Comparison of ENCODE assay signal across 25 mouse cellular contexts in the genomic region with DNA sequence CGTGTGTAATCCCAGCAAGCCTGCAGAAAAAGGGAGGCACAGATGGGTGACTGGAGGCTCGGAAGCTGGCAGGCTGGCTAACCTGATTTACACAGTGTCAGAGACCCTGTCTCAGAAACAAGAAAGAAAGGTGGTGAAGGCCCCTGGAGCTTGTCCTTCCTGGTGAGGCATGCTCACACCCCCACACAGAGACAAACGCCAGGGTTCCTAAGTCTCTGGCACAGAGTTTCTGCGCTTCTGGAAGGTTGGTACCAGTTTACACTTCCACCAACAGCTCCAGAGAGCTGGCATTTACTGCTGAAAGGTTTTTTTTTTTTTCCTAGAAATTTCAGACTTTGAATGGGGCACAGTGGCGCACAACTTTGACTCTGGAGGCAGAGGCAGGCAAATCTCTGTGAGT.
"Had no signal": no experiment of that assay in that cellular context is flagged by ENCODE, and none has a peak within 500 bp of the region (broad histone marks: within the 10 kb centered on the region; RNA-seq: fewer than 3 reads in every experiment).

No protein-coding gene starts in this region.

- DNase-seq: gastrocnemius, postnatal 36 days; heart, adult 18-20 months; heart, postnatal 14 days; heart, postnatal 36 days; kidney, adult 18-20 months; kidney, adult 8-10 months; kidney, postnatal 10 days; kidney, postnatal 25 days; kidney, postnatal 4 days; liver; liver, embryonic 13.5 days; liver, postnatal 0 days had no signal

- H3K27ac ChIP-seq: heart, embryonic 10.5 days; hindbrain, embryonic 14.5 days; intestine, embryonic 15.5 days; layer of hippocampus, adult 2 months; left cerebral cortex, adult 2 months; limb, embryonic 10.5 days; limb, embryonic 12.5 days; liver, embryonic 13.5 days; liver, embryonic 15.5 days had no signal

- H3K36me3 ChIP-seq: intestine, embryonic 15.5 days; limb, embryonic 10.5 days; limb, embryonic 12.5 days; liver, embryonic 13.5 days; liver, embryonic 15.5 days had no signal

- H3K4me2 ChIP-seq: heart, embryonic 12.5 days; hindbrain, embryonic 14.5 days; intestine, embryonic 15.5 days; limb, embryonic 12.5 days; liver, embryonic 11.5 days; liver, embryonic 13.5 days; liver, embryonic 15.5 days had no signal

- H3K4me3 ChIP-seq: heart, embryonic 10.5 days; heart, embryonic 12.5 days; intestine, embryonic 15.5 days; layer of hippocampus, adult 2 months; left cerebral cortex, adult 2 months; limb, embryonic 10.5 days; limb, embryonic 12.5 days; liver, embryonic 13.5 days; liver, embryonic 15.5 days had no signal

- H3K27me3 ChIP-seq: heart, embryonic 12.5 days had no signal

- H3K9me3 ChIP-seq: heart, embryonic 10.5 days; heart, embryonic 12.5 days; intestine, embryonic 15.5 days; limb, embryonic 10.5 days; limb, embryonic 12.5 days; liver, embryonic 13.5 days; liver, embryonic 15.5 days had no signal

- ATAC-seq: hindbrain, embryonic 16.5 days; inflammation-experienced regulatory T-cells, adult 6 months; intestine, embryonic 15.5 days; intestine, postnatal 0 days; liver, postnatal 0 days had no signal

- H3K9ac ChIP-seq: heart, embryonic 12.5 days; hindbrain, embryonic 14.5 days; intestine, embryonic 15.5 days; limb, embryonic 12.5 days; liver, embryonic 13.5 days; liver, embryonic 15.5 days; liver, postnatal 0 days had no signal
